Mouse (Mus musculus): ENCODE results near the gene B3galt6. TPM values are rescaled to one million over a fixed set of nuclear protein-coding genes. Genes with fewer than 3 reads are reported as not detected.

B3galt6 gene
- polyA plus RNA-seq, 1 experiment from 2014 or later = 12.1 TPM

DNA sequence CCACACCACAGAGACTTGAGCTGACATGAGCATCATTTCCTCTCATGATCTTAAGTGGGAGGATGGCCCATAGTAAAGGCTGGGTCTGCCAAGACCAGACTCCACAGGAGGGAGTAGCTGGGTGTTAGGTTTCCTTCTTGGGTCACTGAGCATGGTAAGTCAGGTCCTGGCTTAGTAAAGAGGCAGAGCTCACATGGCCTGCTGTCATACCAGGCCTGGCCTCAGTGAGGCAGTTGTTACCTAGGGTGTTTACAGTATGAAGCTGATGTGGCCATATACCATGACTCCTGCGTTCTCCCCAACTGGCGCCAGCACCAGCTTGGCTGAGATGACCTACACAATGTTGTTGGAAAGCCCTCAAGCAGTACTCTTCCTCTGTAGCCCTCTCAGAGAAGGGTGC is 19.2 kb downstream of the B3galt6 start:
- H3K27me3 ChIP-seq (replicated peaks; ENCODE audit: control insufficient read depth, insufficient read depth, low read length) = no peaks in the 10 kb centered on the region
- no peak for DNase-seq (ENCODE audit: low spot score)
- H3K4me2 ChIP-seq = no peak overlapping the region
- H3K27ac ChIP-seq (ENCODE audit: low read depth, low read length) = no peak overlapping the region
- no peaks in the 10 kb centered on the region for H3K36me3 ChIP-seq (ENCODE audit: control insufficient read depth, insufficient read depth, low read length)
- no peak for ATAC-seq (replicated peaks; ENCODE audit: low FRiP score)
- no peaks in the 10 kb centered on the region for H3K9me3 ChIP-seq (ENCODE audit: control insufficient read depth, low read length)
- no peak overlapping the region for H3K9ac ChIP-seq (ENCODE audit: low read depth, low read length)
- 87% methylated on average over 2 of the region's 2 CpGs for whole genome bisulfite sequencing
- no peak overlapping the region for H3K4me3 ChIP-seq (ENCODE audit: low read depth, low read length)
- peaks cover 8% of the 10 kb centered on the region for H3K4me1 ChIP-seq (replicated peaks; ENCODE audit: control insufficient read depth, insufficient read depth, low read length)

DNA sequence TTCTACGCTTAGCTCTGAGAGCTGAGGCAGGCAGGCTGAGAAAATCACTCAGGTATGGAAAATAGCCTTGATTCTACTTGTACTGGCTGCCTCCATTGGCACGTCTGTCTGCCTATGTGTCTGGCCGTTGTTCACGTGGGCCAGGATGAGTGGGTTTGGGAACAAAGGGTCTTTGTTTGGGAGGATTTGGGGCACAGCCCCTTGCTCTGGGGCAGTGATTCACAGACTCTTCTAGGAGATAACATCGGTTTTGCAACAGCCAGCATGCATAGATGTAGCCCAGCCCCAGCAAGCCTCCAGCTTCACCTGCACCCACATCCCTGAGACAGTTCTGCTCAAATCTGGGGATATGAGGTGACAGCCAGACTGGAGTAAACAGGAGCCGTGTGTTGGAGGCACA is 19.8 kb downstream of the B3galt6 start:
- Histone ChIP-seq H3K36me3 (ENCODE audit: control insufficient read depth, insufficient read depth, low read length) (no peaks in the 10 kb centered on the region), H3K27ac (ENCODE audit: low read depth, low read length) (no peak overlapping the region), H3K4me1 (replicated peaks; ENCODE audit: control insufficient read depth, insufficient read depth, low read length) (peaks cover 8% of the 10 kb centered on the region), H3K9me3 (ENCODE audit: control insufficient read depth, low read length) (no peaks in the 10 kb centered on the region), H3K4me2 (no peak overlapping the region), H3K27me3 (replicated peaks; ENCODE audit: control insufficient read depth, insufficient read depth, low read length) (no peaks in the 10 kb centered on the region), H3K4me3 (ENCODE audit: low read depth, low read length) (no peak overlapping the region), H3K9ac (ENCODE audit: low read depth, low read length) (no peak overlapping the region)
- 82% methylated on average over 6 of the region's 6 CpGs for WGBS
- DNase-seq (ENCODE audit: low spot score) (no peak), ATAC-seq (replicated peaks; ENCODE audit: low FRiP score) (no peak)

DNA sequence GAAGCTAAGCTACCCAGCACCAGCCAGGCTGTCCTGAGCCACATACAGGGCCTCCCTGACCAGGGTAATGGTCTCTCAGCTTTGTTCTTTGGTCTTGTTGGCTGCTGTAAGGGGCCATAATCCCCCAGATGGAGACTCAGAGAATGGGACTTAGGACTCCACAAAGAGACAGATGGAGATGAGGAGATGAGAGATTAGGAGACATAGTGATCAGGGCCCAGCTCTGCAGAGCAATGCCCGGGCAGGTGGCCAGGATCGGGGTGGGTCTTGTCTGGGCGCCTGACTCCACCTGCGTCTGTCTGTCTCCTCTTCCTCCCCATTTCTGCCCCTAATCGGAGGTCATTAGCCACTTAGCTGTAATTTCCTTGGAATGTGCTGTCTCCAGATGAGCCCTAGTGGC is 22.2 kb downstream of the B3galt6 start:
- H3K4me3 ChIP-seq (ENCODE audit: low read depth, low read length) = no peak overlapping the region
- no peak overlapping the region; the same call in 1 of the 2 replicates for H3K27ac ChIP-seq (ENCODE audit: low read depth, low read length)
- DNase-seq (ENCODE audit: low spot score) (no peak), ATAC-seq (replicated peaks; ENCODE audit: low FRiP score) (no peak)
- H3K4me1 ChIP-seq (replicated peaks; ENCODE audit: control insufficient read depth, insufficient read depth, low read length) = peaks cover 8% of the 10 kb centered on the region
- no peaks in the 10 kb centered on the region for H3K27me3 ChIP-seq (replicated peaks; ENCODE audit: control insufficient read depth, insufficient read depth, low read length)
- peaks cover 9% of the 10 kb centered on the region; the same call in 1 of the 2 replicates for H3K36me3 ChIP-seq (ENCODE audit: control insufficient read depth, insufficient read depth, low read length)
- no peak overlapping the region for H3K9ac ChIP-seq (ENCODE audit: low read depth, low read length)
- H3K9me3 ChIP-seq (ENCODE audit: control insufficient read depth, low read length) = no peaks in the 10 kb centered on the region
- no peak overlapping the region for H3K4me2 ChIP-seq
- 93% methylated on average over 5 of the region's 5 CpGs for WGBS

DNA sequence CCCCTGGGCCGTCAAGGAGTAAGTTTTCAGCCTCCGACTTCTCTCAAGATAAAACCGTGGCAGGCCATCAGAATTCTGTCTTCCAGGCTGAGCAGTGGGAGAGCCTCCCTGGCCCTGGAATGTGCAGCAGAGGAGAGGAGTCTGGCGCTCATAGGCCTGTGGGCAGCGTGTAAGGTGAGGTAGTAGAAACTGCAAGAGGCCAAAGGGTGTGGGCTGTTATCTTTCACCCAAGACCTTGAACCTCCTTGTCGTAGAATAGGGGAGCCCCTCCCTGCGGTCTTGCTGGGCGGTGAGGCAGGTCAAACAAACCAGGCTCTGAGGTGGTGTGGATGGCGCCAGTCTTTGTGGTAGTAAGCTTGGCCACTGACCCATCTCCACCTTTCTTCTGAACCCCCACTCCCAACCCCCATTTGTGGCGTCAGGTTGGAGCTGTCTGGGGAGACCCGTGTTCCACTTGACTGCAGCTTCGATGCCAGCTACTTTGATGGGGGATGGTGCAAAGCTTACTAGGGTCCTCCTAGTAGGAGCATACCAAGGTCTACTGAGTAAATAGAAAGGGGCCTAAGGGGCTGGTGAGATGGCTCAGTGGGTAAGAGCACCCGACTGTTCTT is 23.3 kb downstream of the B3galt6 start:
- Histone ChIP-seq H3K9me3 (ENCODE audit: control insufficient read depth, low read length) (no peaks in the 10 kb centered on the region), H3K4me2 (peak overlapping the region; percentile 43)
- no peak for DNase-seq (ENCODE audit: low spot score)

DNA sequence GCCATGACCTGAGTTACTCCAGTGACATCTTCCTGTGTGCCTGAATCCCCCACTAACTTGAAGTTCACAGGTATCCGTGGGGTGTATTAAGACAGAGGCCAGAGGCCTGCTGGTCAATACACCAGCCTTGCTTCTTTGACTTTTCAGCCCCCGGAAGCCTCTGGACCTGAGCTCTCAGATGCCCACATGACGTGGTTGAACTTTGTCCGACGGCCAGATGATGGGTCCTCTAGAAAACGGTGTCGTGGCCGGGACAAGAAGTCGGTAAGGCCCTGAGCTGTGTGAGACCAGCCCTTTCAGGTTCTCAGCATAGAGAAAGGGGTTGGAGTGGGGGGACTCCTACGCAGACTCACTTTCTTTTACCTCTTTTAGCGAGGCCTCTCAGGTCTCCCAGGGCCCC is 28.1 kb downstream of the B3galt6 start:
- no peak overlapping the region for H3K4me2 ChIP-seq

More for the DNA sequence above, 23.3 kb downstream of the B3galt6 start:
- H3K9ac ChIP-seq (ENCODE audit: low read depth, low read length) = no peak overlapping the region; the same call in 1 of the 2 replicates
- peaks cover 16% of the 10 kb centered on the region for H3K36me3 ChIP-seq (ENCODE audit: control insufficient read depth, insufficient read depth, low read length)
- H3K27me3 ChIP-seq (replicated peaks; ENCODE audit: control insufficient read depth, insufficient read depth, low read length) = no peaks in the 10 kb centered on the region
- H3K4me1 ChIP-seq (replicated peaks; ENCODE audit: control insufficient read depth, insufficient read depth, low read length) = peaks cover 11% of the 10 kb centered on the region
- WGBS = 56% methylated on average over 13 of the region's 13 CpGs
- H3K27ac ChIP-seq (ENCODE audit: low read depth, low read length) = 0 out of 2 replicates have a peak overlapping the region, but pooled peaks have one; percentile 38
- ATAC-seq (replicated peaks; ENCODE audit: low FRiP score) = peak; percentile 75
- H3K4me3 ChIP-seq (ENCODE audit: low read depth, low read length) = no peak overlapping the region

DNA sequence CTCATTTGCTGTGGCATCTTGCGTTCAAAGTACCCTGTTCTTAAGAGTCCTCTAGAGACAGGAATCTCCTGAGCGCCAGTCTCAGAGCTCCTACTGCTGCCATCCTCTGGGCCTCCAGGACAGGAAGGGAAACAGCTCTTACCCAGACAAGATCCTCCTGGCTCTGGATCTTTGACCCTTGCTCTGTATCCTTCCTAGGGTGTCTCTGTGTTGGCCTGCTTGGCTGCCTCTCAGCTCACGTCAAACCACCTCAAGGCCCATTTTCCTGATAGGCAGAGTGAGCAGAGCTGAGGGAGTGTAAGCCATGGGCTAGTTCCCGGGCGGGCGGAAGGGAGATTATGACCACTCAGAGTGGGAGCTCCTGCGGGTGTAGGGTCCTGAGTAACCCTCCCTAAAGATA is 29.3 kb downstream of the B3galt6 start:
- Histone ChIP-seq H3K9me3 (ENCODE audit: control insufficient read depth, low read length) (no peaks in the 10 kb centered on the region), H3K9ac (ENCODE audit: low read depth, low read length) (peak overlapping the region; percentile 61), H3K4me1 (replicated peaks; ENCODE audit: control insufficient read depth, insufficient read depth, low read length) (peaks cover 21% of the 10 kb centered on the region), H3K27ac (ENCODE audit: low read depth, low read length) (no peak overlapping the region), H3K36me3 (ENCODE audit: control insufficient read depth, insufficient read depth, low read length) (peaks cover 19% of the 10 kb centered on the region), H3K27me3 (replicated peaks; ENCODE audit: control insufficient read depth, insufficient read depth, low read length) (no peaks in the 10 kb centered on the region), H3K4me3 (ENCODE audit: low read depth, low read length) (peak overlapping the region; percentile 59), H3K4me2 (peak overlapping the region; percentile 95)
- ATAC-seq (replicated peaks; ENCODE audit: low FRiP score) (no peak), DNase-seq (ENCODE audit: low spot score) (no peak)
- 50% methylated on average over 7 of the region's 7 CpGs for WGBS

More for the DNA sequence above, 28.1 kb downstream of the B3galt6 start:
- no peak for ATAC-seq (replicated peaks; ENCODE audit: low FRiP score)
- no peak overlapping the region for H3K9ac ChIP-seq (ENCODE audit: low read depth, low read length)
- H3K36me3 ChIP-seq (ENCODE audit: control insufficient read depth, insufficient read depth, low read length) = peaks cover 16% of the 10 kb centered on the region
- no peak overlapping the region for H3K27ac ChIP-seq (ENCODE audit: low read depth, low read length)
- H3K9me3 ChIP-seq (ENCODE audit: control insufficient read depth, low read length) = no peaks in the 10 kb centered on the region
- no peak for DNase-seq (ENCODE audit: low spot score)
- 87% methylated on average over 11 of the region's 11 CpGs for WGBS
- peaks cover 29% of the 10 kb centered on the region for H3K4me1 ChIP-seq (replicated peaks; ENCODE audit: control insufficient read depth, insufficient read depth, low read length)
- no peaks in the 10 kb centered on the region for H3K27me3 ChIP-seq (replicated peaks; ENCODE audit: control insufficient read depth, insufficient read depth, low read length)
- no peak overlapping the region for H3K4me3 ChIP-seq (ENCODE audit: low read depth, low read length)

DNA sequence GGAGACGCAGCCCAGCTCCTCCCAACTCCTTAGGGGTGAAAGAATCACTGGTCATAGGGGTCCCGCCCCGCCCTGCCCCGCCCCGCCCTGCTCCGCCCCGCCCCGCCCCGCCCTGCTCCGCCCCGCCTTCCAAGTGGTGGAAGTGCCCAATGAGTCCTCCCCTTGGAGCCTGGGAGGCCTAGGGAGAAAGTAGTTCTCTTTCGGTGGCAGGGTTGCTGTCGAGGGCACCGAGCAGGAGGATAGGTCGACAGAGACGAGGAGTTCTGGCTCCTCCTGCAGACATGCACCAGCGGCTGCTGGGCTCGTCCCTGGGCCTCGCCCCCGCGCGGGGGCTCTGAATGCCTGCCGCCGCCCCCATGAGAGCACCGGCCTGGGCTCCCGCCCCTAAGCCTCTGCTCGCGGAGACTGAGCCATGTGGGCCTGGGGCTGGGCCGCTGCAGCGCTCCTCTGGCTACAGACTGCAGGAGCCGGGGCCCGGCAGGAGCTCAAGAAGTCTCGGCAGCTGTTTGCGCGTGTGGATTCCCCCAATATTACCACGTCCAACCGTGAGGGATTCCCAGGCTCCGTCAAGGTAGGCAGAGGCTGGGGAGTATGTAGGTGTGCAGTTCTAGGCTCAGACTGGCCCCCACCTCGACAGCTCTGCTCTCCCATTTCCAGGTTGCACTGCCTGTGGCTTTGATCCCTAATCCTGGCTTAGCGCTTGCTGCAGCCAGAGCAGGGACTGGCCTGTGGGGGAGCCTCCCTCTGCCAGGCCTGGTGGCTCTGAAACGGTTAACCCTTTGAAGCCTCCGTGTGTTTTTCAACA is 30.1 kb downstream of the B3galt6 start, which contains the start of gene C1qtnf12:
TSS of gene C1qtnf12 (plus strand) at position 152 of the 805 bp plus-strand sequence.
- no peaks in the 10 kb centered on the region for H3K27me3 ChIP-seq (replicated peaks; ENCODE audit: control insufficient read depth, insufficient read depth, low read length)
- peak within 1 kb of the TSS; percentile 74; the same call in 1 of the 2 replicates for H3K27ac ChIP-seq (ENCODE audit: low read depth, low read length)
- peak within 1 kb of the TSS; percentile 59 for H3K4me3 ChIP-seq (ENCODE audit: low read depth, low read length)
- H3K36me3 ChIP-seq (ENCODE audit: control insufficient read depth, insufficient read depth, low read length) = peaks cover 24% of the 10 kb centered on the region
- peak within 1 kb of the TSS; percentile 61 for H3K9ac ChIP-seq (ENCODE audit: low read depth, low read length)
- peaks cover 21% of the 10 kb centered on the region for H3K4me1 ChIP-seq (replicated peaks; ENCODE audit: control insufficient read depth, insufficient read depth, low read length)
- ATAC-seq (replicated peaks; ENCODE audit: low FRiP score) = peak; percentile 88
- no peaks in the 10 kb centered on the region for H3K9me3 ChIP-seq (ENCODE audit: control insufficient read depth, low read length)
- peak within 1 kb of the TSS; percentile 95 for H3K4me2 ChIP-seq
- WGBS = 1% methylated on average over 38 of the region's 42 CpGs
- DNase-seq (ENCODE audit: low spot score) = peak; percentile 75

DNA sequence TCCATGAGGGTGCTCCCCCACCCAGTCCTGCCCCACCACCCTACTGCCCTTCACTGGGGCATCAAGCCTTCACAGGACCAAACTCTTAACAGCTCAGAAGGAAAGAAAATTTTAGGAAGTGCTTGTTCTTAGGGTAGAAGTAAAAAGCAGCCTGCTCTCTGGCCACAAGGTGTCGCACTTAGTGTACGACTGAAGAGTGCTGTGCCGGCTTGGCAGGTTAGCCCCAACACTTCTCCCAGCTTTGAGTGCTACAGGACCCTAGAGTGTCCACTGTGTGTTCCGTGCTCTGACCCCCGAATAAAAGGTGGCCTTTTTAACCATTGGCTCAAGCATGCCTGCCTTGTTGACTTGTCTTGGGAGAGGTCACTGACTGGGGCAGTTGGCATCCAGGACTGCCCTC is 33.2 kb downstream of the B3galt6 start:
- peak; percentile 29; the same call in 1 of the 2 replicates for ATAC-seq (replicated peaks; ENCODE audit: low FRiP score)
- Histone ChIP-seq H3K27me3 (replicated peaks; ENCODE audit: control insufficient read depth, insufficient read depth, low read length) (no peaks in the 10 kb centered on the region), H3K36me3 (ENCODE audit: control insufficient read depth, insufficient read depth, low read length) (peaks cover 28% of the 10 kb centered on the region), H3K4me3 (ENCODE audit: low read depth, low read length) (no peak overlapping the region), H3K27ac (ENCODE audit: low read depth, low read length) (no peak overlapping the region), H3K4me2 (no peak overlapping the region), H3K9me3 (ENCODE audit: control insufficient read depth, low read length) (no peaks in the 10 kb centered on the region), H3K9ac (ENCODE audit: low read depth, low read length) (no peak overlapping the region), H3K4me1 (replicated peaks; ENCODE audit: control insufficient read depth, insufficient read depth, low read length) (peaks cover 18% of the 10 kb centered on the region)
- peak; percentile 63 for DNase-seq (ENCODE audit: low spot score)
- 13% methylated on average over 5 of the region's 5 CpGs for WGBS

Data from liver, embryonic 11.5 days (tissue).